Mouse (Mus musculus) G1E (cell line): ENCODE results near the gene Nlrc4. TPM values are rescaled to one million over a fixed set of nuclear protein-coding genes. Genes with fewer than 3 reads are reported as not detected.

Source experiments
- ATAC-seq: 2 replicates; pipeline ENCODE4 v1.8.0; 2016; ENCODE audit warnings: mild to moderate bottlenecking; ENCODE audit not compliant: insufficient number of reproducible peaks, poor library complexity, low FRiP score, severe bottlenecking; ENCODE audit errors: extremely low read depth
- DNase-seq: peaks from one replicate; pipeline ENCODE4 v3.0.0; 2012; ENCODE audit warnings: low spot score
- H3K27me3 ChIP-seq: 2 replicates; pipeline ENCODE4 v1.6.1; 2012; ENCODE audit warnings: mild to moderate bottlenecking, low read length, inconsistent platforms; ENCODE audit not compliant: insufficient read depth
- H3K36me3 ChIP-seq: replicated peaks from 2 replicates; pipeline ENCODE3; 2012; ENCODE audit warnings: mild to moderate bottlenecking, inconsistent platforms
- H3K4me1 ChIP-seq: 2 replicates; pipeline ENCODE4 v1.6.1; 2012; ENCODE audit warnings: low read depth, low read length, inconsistent platforms, mixed read lengths; ENCODE audit not compliant: insufficient read depth
- H3K4me3 ChIP-seq: 2 replicates; pipeline ENCODE4 v1.5.1; 2012; ENCODE audit warnings: low read depth, mild to moderate bottlenecking, inconsistent platforms, low read length, moderate library complexity, mixed read lengths
- H3K9me3 ChIP-seq: replicated peaks from 2 replicates; pipeline ENCODE4 v1.6.1; 2012; ENCODE audit warnings: inconsistent platforms
- CTCF ChIP-seq: IDR thresholded peaks from 2 replicates; pipeline ENCODE4 v1.5.1; 2012; ENCODE audit warnings: low read depth, low read length, inconsistent platforms, mixed read lengths
- GATA1 ChIP-seq: IDR thresholded peaks from 2 replicates; pipeline ENCODE4 v1.6.1; 2012; ENCODE audit warnings: borderline replicate concordance, low read length, inconsistent platforms, mixed read lengths
- GATA2 ChIP-seq: IDR thresholded peaks from 2 replicates; pipeline ENCODE4 v1.6.1; 2012; ENCODE audit warnings: low read depth, low read length, inconsistent platforms, borderline replicate concordance
- POLR2AphosphoS5 ChIP-seq: IDR thresholded peaks from 2 replicates; pipeline ENCODE4 v1.6.1; 2012; ENCODE audit warnings: low read depth, low read length, inconsistent platforms; ENCODE audit not compliant: insufficient replicate concordance
- TAL1 ChIP-seq: conservative IDR thresholded peaks from 2 replicates; pipeline ENCODE4 v1.6.1; 2012; ENCODE audit warnings: low read depth, low read length, inconsistent platforms, mixed read lengths
- polyA plus RNA-seq: library from polyadenylated mRNA; stranded (reverse); fragments of >175 nt; gene quantifications from 2 replicates; pipeline ENCODE4 v1.2.3, GENCODE M21; 2012
- total RNA-seq, 2 experiments: library from RNA; stranded (forward) in 1 of 2; stranded (reverse) in 1 of 2; fragments of 200-1000 nt in 1 of 2; fragments of >200 nt in 1 of 2; fragmentation: Nextera tagmentation in 1 of 2; gene quantifications; 2 replicates each; pipeline ENCODE4 v1.2.3; 2014 to 2017

The Nlrc4 gene
- total and polyA plus RNA-seq, 3 experiments, result 0.03 to 1.3 (median 0.45) TPM

DNA sequence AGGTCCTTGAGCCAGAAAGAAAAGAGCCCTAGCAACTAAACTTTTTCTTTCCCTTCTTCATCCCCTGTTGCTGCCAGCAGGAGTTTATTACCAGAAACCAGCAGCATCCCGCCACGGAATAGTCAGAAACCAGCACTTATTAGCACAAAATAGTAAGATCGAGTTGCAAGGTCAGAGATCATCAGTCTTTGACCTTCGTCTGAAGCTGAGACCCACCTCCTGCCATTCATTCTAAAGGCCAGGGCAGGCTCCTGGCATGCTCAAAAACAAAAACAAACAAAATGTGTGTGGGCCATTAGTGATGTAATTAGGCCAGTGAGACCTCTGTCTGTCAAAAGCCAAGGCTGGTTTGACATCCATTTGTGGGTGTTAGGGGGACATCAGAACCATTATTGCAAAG is 40.8 kb downstream of the Nlrc4 start:
- H3K9me3 ChIP-seq, result no peaks in the 10 kb centered on the region
- H3K27me3 ChIP-seq, result no peaks in the 10 kb centered on the region
- no peak overlapping the region for H3K4me3 ChIP-seq
- H3K4me1 ChIP-seq, result no peaks in the 10 kb centered on the region
- H3K36me3 ChIP-seq, result peaks cover 79% of the 10 kb centered on the region
- TF ChIP-seq POLR2AphosphoS5 (no peak), CTCF (no peak), GATA2 (no peak), TAL1 (no peak), GATA1 (no peak)
- no peak for ATAC-seq
- DNase-seq, result no peak

GRCm38 (mm10) chr17:74416841-74417360 is 42.0 kb downstream of the Nlrc4 start:
- Histone ChIP-seq H3K4me3 (no peak overlapping the region), H3K4me1 (no peaks in the 10 kb centered on the region), H3K36me3 (peaks cover 78% of the 10 kb centered on the region), H3K27me3 (no peaks in the 10 kb centered on the region), H3K9me3 (no peaks in the 10 kb centered on the region)
- no peak for DNase-seq
- TF ChIP-seq GATA2, result no peak
- TF ChIP-seq POLR2AphosphoS5, result no peak
- TF ChIP-seq GATA1, result no peak
- no peak for ATAC-seq

DNA sequence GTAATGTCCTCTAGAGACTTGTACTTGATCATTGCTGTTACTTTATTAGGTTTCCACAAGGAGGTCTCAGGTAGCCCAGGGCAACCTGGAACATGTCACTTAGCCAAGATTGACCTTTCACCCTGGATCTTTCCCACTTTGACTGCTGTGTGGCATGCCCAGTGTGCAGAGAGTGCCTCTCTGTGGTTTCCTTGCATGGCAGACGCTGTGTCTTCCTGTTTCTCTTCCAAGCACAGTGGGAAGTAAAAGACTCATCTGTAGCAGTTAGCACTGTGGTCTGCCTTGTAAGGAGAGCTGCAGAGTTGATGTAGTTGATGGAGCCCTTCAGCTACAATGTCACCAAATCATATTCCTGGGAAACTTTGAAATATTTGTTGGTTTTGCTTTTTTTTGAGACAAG is 44.3 kb downstream of the Nlrc4 start:
- ATAC-seq, result no peak
- TF ChIP-seq GATA2, result no peak
- TF ChIP-seq CTCF, result no peak
- no peak for TF ChIP-seq POLR2AphosphoS5
- no peak for TF ChIP-seq TAL1
- TF ChIP-seq GATA1, result no peak
- Histone ChIP-seq H3K9me3 (no peaks in the 10 kb centered on the region), H3K4me3 (no peak overlapping the region), H3K27me3 (no peaks in the 10 kb centered on the region), H3K4me1 (no peaks in the 10 kb centered on the region), H3K36me3 (peaks cover 78% of the 10 kb centered on the region)
- DNase-seq, result no peak

DNA sequence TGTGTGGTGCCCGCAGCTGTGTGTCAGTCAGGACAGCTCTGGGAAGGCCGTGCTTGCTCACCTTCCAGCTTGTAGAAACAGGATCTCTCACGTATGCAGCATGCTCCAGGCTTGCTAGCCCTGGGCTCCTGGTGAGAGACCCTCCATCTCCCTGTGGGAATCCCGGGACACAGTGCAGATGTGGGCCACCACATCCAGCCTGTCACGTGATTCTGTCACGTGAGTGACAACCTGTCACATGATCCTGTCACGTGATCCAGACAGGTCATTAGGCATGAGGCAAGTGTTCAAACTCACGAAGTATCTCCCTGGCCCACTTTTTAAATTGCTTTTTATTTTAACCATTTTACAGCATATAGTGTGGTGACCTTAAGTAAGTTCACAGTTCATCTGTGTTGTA is 45.6 kb downstream of the Nlrc4 start:
- Histone ChIP-seq H3K36me3 (peaks cover 73% of the 10 kb centered on the region), H3K27me3 (no peaks in the 10 kb centered on the region), H3K4me3 (no peak overlapping the region), H3K4me1 (no peaks in the 10 kb centered on the region), H3K9me3 (no peaks in the 10 kb centered on the region)
- no peak for TF ChIP-seq CTCF
- TF ChIP-seq GATA2, result no peak
- no peak for TF ChIP-seq TAL1
- TF ChIP-seq GATA1, result no peak
- no peak for TF ChIP-seq POLR2AphosphoS5
- ATAC-seq (no peak), DNase-seq (no peak)

- Histone ChIP-seq H3K9me3 (no peaks in the 10 kb centered on the region), H3K36me3 (peaks cover 74% of the 10 kb centered on the region), H3K4me3 (no peak overlapping the region), H3K4me1 (no peaks in the 10 kb centered on the region), H3K27me3 (no peaks in the 10 kb centered on the region)
- no peak for DNase-seq
- no peak for ATAC-seq
- no peak for TF ChIP-seq CTCF
- TF ChIP-seq TAL1, result no peak
- TF ChIP-seq POLR2AphosphoS5, result no peak
- TF ChIP-seq GATA1, result no peak
- TF ChIP-seq GATA2, result no peak
Observed at GRCm38 (mm10) chr17:74409722-74410121, 49.2 kb downstream of the Nlrc4 start.

DNA sequence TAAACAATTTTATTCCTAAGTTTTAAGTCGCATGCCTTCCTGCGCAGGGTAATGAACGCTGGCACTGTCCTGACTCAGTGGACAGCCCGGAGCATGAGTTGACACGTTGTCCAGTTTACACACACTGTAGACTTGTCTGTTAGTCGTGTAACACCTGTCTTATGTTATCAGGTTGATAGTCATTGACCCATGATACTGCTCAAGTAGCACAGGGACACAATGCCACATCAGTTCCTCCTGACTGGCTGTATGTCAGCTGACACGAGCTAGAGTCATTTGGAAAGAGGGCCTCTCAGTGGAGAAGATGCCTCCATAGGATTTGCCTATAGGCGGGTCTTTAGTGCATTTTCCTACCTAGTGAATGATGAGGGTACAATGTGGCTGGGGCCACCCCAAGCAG is 52.5 kb downstream of the Nlrc4 start:
- Histone ChIP-seq H3K9me3 (no peaks in the 10 kb centered on the region), H3K4me3 (no peak overlapping the region), H3K4me1 (no peaks in the 10 kb centered on the region), H3K27me3 (no peaks in the 10 kb centered on the region), H3K36me3 (peaks cover 74% of the 10 kb centered on the region)
- TF ChIP-seq POLR2AphosphoS5 (no peak), TAL1 (no peak), GATA1 (no peak)
- no peak for ATAC-seq
- DNase-seq, result no peak
